Mouse (Mus musculus): Measurements from ENCODE around the gene Olfr985.

Olfr985 gene

GRCm38 (mm10) chr9:40130084-40130483 lies at the start of gene Olfr985:
Gene Olfr985, minus strand, starts transcription at chr9:40130184.
- no peak for DNase-seq (ENCODE audit: low spot score in 2 of 2)

GRCm38 (mm10) chr9:40177017-40177416 lies 47.0 kb upstream of the Olfr985 start:
- no peak for DNase-seq (ENCODE audit: low spot score in 2 of 2)

DNA sequence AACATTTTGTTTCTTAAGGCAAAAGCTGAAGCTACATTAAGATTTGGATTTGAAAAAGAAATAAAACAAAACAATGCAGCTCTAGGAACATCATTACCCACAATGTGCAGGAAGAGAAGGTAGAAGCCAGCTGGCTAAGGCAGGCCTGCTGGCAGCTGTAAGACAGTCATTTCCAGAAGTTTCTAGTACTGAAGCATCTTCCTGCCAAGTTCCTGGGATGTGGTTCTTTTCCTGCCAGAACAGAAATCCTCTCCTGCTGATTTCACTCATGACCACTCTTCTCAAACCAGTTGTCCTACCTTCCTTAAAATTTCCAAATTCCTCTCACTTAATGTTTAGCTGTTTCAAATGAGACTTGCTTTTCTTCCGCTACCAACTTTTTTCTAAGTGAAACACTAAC lies 36.5 kb upstream of the Olfr985 start:
- DNase-seq (ENCODE audit: low spot score in 2 of 2): no peak

DNA sequence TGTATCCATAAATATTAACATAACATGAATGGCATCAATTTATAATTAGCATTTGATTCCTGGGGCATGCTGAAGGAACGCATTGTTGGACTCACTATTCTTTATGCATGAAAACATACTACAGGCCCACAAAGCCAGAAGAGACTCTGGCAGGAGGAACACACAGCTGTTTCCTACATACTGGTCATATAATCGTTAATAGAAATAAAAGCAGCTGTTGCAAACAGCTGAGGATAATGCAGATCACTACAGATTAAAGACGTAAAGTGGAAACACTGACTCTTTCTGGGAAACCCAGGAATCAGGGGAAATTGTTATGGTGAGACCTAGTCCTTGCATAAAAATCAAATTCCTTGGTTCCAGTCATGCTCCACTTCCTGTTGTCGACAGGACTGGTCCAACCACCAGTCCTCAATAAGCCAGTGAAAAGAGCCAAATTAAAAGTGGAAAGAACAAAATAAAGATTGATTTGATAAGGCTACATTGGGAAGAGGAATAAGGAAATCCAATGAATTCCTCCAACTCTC lies 25.2 kb upstream of the Olfr985 start:
- no peak for DNase-seq (ENCODE audit: low spot score in 2 of 2)

GRCm38 (mm10) chr9:40141544-40141943 lies 11.6 kb upstream of the Olfr985 start:
- no peak for DNase-seq (ENCODE audit: low spot score in 2 of 2)

GRCm38 (mm10) chr9:40139484-40139883 lies 9.5 kb upstream of the Olfr985 start:
- DNase-seq (ENCODE audit: low spot score in 2 of 2): no peak

- no peak for DNase-seq (ENCODE audit: low spot score in 2 of 2)
These were observed 7.2 kb upstream of the Olfr985 start for GRCm38 (mm10) chr9:40136987-40137688.

DNA sequence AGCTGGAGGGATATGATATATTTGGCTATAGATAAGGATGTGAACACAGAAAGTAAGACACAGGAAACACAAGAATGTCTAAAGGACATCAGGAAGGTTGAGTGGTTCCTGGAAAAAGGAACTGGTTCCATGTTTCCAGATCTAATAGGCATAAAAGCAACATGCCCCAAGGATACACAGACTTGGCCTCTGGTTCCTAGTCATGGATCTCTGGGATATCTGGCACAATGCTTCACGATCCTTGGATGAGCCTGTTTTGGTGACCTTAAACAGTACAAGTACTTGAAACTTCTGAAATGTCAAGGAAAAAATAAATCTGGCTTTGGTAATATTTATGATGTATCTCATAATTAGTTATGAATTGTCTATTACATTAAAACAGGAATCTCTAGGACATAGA lies 572 bp upstream of the Olfr985 start:
- DNase-seq (ENCODE audit: low spot score in 2 of 2): no peak

DNA sequence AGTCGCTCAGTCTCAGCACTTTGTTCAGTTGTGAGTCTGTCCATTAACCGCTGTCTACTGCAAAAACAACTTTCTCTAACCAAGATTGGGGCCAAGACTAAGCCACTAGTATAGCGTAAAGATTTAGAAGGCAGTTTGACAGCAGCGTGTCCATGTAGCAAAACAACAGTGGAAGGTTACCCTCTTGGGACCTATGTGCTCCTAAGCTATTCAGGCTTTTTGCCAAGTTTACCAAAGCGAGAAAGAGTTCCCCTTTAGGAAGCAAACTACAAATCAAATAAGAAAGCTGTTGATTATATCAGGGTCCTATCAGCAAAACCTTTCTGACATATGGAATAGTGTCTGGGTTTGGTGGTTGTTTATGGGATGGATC lies 12.7 kb downstream of the Olfr985 start:
- DNase-seq (ENCODE audit: low spot score in 2 of 2): no peak

DNA sequence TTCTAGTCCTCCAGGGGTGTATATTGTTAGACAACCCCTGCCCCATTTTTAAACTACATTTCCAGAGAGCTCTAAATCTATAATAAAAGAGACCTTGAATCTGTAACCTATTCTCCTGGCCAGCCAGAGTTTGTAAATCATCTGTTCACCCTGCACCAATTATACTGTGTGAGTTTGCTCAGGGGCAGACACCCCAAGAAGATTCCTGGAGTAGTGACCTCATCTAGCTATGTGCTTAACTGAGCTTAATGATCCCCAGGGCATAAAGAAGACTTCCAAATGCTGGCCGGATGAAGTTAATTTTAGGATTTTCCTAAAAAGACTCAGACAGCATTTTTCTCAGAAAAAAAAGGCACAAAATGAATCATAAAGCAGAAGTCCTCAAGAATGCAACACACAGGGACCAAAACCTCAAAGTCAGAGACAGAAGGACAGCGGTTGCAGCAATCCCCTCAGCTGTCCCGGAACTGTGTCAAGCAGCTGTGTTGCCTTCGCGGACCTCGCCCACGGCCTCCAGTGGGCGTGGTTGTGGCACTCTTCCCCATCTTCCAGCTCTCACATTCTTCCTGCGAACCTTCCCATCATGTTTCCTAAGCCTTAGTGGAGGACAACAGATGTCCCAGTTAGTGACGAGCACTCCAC lies 13.2 kb downstream of the Olfr985 start:
- DNase-seq (ENCODE audit: low spot score in 2 of 2): no peak

DNA sequence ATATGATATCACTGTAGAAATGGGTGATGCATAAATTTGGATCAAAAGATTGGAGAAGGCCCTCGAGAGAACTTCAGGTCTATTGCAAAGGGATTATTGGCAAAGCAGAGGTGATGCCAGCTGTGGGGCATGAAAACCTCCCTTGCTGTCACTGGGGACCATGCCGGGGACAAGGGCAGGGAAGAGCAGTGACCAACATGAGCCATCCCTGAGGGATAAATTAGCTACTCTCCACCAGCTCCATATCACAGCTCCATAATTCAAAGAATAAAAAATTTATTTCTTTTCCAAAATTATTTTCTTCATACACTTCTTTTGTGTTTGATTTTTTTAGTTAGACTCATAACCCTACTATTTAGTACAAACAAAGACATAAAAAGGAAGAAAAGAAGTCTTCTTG lies 15.9 kb downstream of the Olfr985 start, which contains the start of gene Olfr984:
TSS of gene Olfr984 (minus strand) at position 101 of the 400 bp plus-strand sequence.
- DNase-seq (ENCODE audit: low spot score in 2 of 2): no peak

GRCm38 (mm10) chr9:40094769-40095168 lies 35.2 kb downstream of the Olfr985 start:
- DNase-seq (ENCODE audit: low spot score in 2 of 2): no peak

DNA sequence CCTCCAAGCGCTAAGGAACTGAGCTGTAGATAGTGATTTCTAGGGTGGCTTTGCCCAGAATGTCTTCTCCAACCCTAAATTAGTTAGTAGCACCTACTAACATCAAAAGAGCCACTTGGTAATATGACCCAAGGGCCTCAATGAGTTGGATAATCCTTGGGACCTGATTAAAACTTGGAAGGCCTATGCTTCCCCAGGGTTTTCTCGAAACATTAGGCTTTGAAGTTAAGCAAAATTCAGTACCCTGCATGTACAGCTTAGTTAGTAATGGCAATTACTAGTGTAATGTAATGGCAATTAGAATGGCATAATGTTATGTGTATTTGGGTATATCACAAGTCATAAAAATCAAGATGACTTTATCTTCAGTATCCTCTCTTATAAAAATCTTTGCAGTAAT lies 36.5 kb downstream of the Olfr985 start, which contains the start of gene Olfr983:
TSS of gene Olfr983 (minus strand) at position 101 of the 400 bp plus-strand sequence.
- no peak for DNase-seq (ENCODE audit: low spot score in 2 of 2)

Data from natural killer cell, adult 2 months (primary cell).